Mouse (Mus musculus) liver, embryonic 15.5 days (tissue): ENCODE results near the gene Men1. TPM values are rescaled to one million over a fixed set of nuclear protein-coding genes. Genes with fewer than 3 reads are reported as not detected.

Source experiments
- ATAC-seq: fragments of 200-750 bp; cut with Nextera tagmentation; 2 replicates; pipeline ENCODE4 v1.8.0; 2017; ENCODE audit warnings: moderate number of reproducible peaks, mild to moderate bottlenecking, moderate library complexity; ENCODE audit not compliant: insufficient read depth
- H3K27ac ChIP-seq: fragments of 300-500 bp; sonication (generic); replicated peaks from 2 replicates; pipeline ENCODE4 v1.5.1; 2015; ENCODE audit warnings: mild to moderate bottlenecking, inconsistent platforms
- H3K27me3 ChIP-seq: fragments of 300-500 bp; sonication (generic); 2 replicates; pipeline ENCODE4 v1.6.1; 2015; ENCODE audit warnings: mild to moderate bottlenecking, inconsistent platforms
- H3K36me3 ChIP-seq: fragments of 300-500 bp; sonication (generic); replicated peaks from 2 replicates; pipeline ENCODE4 v1.6.1; 2015; ENCODE audit warnings: moderate library complexity, mild to moderate bottlenecking, inconsistent platforms
- H3K4me1 ChIP-seq: fragments of 300-500 bp; sonication (generic); replicated peaks from 2 replicates; pipeline ENCODE4 v1.6.1; 2015; ENCODE audit warnings: inconsistent platforms
- H3K4me2 ChIP-seq: fragments of 300-500 bp; sonication (generic); 2 replicates; pipeline ENCODE4 v1.6.1; 2015; ENCODE audit warnings: moderate library complexity, mild to moderate bottlenecking, inconsistent platforms
- H3K4me3 ChIP-seq: fragments of 300-500 bp; sonication (generic); replicated peaks from 2 replicates; pipeline ENCODE4 v1.5.1; 2015; ENCODE audit warnings: mild to moderate bottlenecking, inconsistent platforms
- H3K9ac ChIP-seq: fragments of 300-500 bp; sonication (generic); 2 replicates; pipeline ENCODE4 v1.6.1; 2015; ENCODE audit warnings: moderate library complexity, mild to moderate bottlenecking, inconsistent platforms
- H3K9me3 ChIP-seq: fragments of 300-500 bp; sonication (generic); replicated peaks from 2 replicates; pipeline ENCODE4 v1.6.1; 2016; ENCODE audit warnings: inconsistent platforms
- WGBS: fragments of 180-500 bp; shearing (Covaris S2); methylation state at CpG from one replicate; pipeline ENCODE4 v1.1.7; 2015; ENCODE audit warnings: mixed read lengths; ENCODE audit not compliant: insufficient replicate concordance; 5-methylcytosine and 5-hydroxymethylcytosine counted together
- polyA plus RNA-seq: library from polyadenylated mRNA; unstranded; fragments of >200 nt; fragmentation: Nextera tagmentation; extraction: Ambion mirVana; gene quantifications from 2 replicates; pipeline ENCODE4 v1.2.1, GENCODE M21; 2015

Men1 gene
- polyA plus RNA-seq, 1 experiment from 2014 or later = 25.1 TPM

GRCm38 (mm10) chr19:6373539-6374400 lies 39.0 kb downstream of the Men1 start:
- ATAC-seq = 0 out of 2 replicates have a peak, but pooled peaks have one; percentile 16

DNA sequence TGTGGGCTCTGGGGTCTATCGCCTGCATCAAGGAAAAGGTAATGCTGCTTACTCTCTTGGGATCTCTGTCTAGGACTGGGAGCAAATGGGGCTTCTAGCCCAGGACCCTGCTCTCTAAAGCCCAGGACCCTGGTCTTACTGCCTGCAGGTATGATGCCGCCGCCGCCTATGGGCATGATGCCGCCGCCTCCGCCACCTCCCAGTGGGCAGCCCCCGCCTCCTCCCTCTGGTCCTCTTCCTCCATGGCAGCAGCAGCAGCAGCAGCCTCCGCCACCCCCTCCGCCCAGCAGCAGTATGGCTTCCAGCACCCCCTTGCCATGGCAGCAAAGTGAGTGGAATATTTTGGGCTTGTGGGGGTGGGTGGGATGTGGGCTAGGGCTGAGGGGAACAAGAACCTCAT lies 39.8 kb downstream of the Men1 start:
- no peaks in the 10 kb centered on the region for H3K27me3 ChIP-seq
- WGBS = 97% methylated on average over 10 of the region's 10 CpGs
- no peak overlapping the region for H3K4me2 ChIP-seq
- no peaks in the 10 kb centered on the region for H3K9me3 ChIP-seq
- H3K9ac ChIP-seq = no peak overlapping the region
- H3K27ac ChIP-seq = no peak overlapping the region
- H3K36me3 ChIP-seq = peaks cover 99% of the 10 kb centered on the region
- ATAC-seq = no peak
- H3K4me3 ChIP-seq = no peak overlapping the region
- no peaks in the 10 kb centered on the region for H3K4me1 ChIP-seq

More at GRCm38 (mm10) chr19:6373539-6374400, 39.0 kb downstream of the Men1 start:
- H3K4me3 ChIP-seq = no peak overlapping the region
- WGBS = 60% methylated on average over 12 of the region's 12 CpGs
- no peak overlapping the region for H3K27ac ChIP-seq
- H3K4me2 ChIP-seq = no peak overlapping the region
- no peaks in the 10 kb centered on the region for H3K4me1 ChIP-seq
- no peaks in the 10 kb centered on the region for H3K27me3 ChIP-seq
- H3K9me3 ChIP-seq = no peaks in the 10 kb centered on the region
- no peak overlapping the region for H3K9ac ChIP-seq
- H3K36me3 ChIP-seq = peaks cover 99% of the 10 kb centered on the region

GRCm38 (mm10) chr19:6375423-6376254 lies 40.9 kb downstream of the Men1 start:
- Histone ChIP-seq H3K9me3 (no peaks in the 10 kb centered on the region), H3K9ac (no peak overlapping the region), H3K36me3 (peaks cover 97% of the 10 kb centered on the region), H3K27ac (no peak overlapping the region), H3K4me2 (no peak overlapping the region), H3K4me3 (no peak overlapping the region), H3K4me1 (no peaks in the 10 kb centered on the region), H3K27me3 (no peaks in the 10 kb centered on the region)
- 91% methylated on average over 42 of the region's 42 CpGs for WGBS
- no peak for ATAC-seq

GRCm38 (mm10) chr19:6376255-6376564 lies 41.4 kb downstream of the Men1 start:
- Histone ChIP-seq H3K27me3 (no peaks in the 10 kb centered on the region), H3K9ac (no peak overlapping the region), H3K9me3 (no peaks in the 10 kb centered on the region), H3K27ac (no peak overlapping the region), H3K4me3 (no peak overlapping the region), H3K4me2 (no peak overlapping the region), H3K4me1 (no peaks in the 10 kb centered on the region), H3K36me3 (peaks cover 93% of the 10 kb centered on the region)
- ATAC-seq = no peak
- 80% methylated on average over 14 of the region's 14 CpGs for WGBS

GRCm38 (mm10) chr19:6376643-6377042 lies 41.9 kb downstream of the Men1 start:
- no peak for ATAC-seq

GRCm38 (mm10) chr19:6377327-6378040 lies 42.7 kb downstream of the Men1 start:
- Histone ChIP-seq H3K27ac (no peak overlapping the region), H3K36me3 (peaks cover 80% of the 10 kb centered on the region), H3K4me3 (no peak overlapping the region), H3K4me2 (no peak overlapping the region), H3K9ac (no peak overlapping the region), H3K9me3 (no peaks in the 10 kb centered on the region), H3K27me3 (no peaks in the 10 kb centered on the region), H3K4me1 (no peaks in the 10 kb centered on the region)
- ATAC-seq = no peak
- 85% methylated on average over 11 of the region's 11 CpGs for WGBS

More at GRCm38 (mm10) chr19:6376643-6377042, 41.9 kb downstream of the Men1 start:
- Histone ChIP-seq H3K27ac (no peak overlapping the region), H3K27me3 (no peaks in the 10 kb centered on the region), H3K4me1 (no peaks in the 10 kb centered on the region), H3K36me3 (peaks cover 89% of the 10 kb centered on the region), H3K4me3 (no peak overlapping the region), H3K9me3 (no peaks in the 10 kb centered on the region), H3K9ac (no peak overlapping the region), H3K4me2 (no peak overlapping the region)
- 79% methylated on average over 2 of the region's 2 CpGs for WGBS

DNA sequence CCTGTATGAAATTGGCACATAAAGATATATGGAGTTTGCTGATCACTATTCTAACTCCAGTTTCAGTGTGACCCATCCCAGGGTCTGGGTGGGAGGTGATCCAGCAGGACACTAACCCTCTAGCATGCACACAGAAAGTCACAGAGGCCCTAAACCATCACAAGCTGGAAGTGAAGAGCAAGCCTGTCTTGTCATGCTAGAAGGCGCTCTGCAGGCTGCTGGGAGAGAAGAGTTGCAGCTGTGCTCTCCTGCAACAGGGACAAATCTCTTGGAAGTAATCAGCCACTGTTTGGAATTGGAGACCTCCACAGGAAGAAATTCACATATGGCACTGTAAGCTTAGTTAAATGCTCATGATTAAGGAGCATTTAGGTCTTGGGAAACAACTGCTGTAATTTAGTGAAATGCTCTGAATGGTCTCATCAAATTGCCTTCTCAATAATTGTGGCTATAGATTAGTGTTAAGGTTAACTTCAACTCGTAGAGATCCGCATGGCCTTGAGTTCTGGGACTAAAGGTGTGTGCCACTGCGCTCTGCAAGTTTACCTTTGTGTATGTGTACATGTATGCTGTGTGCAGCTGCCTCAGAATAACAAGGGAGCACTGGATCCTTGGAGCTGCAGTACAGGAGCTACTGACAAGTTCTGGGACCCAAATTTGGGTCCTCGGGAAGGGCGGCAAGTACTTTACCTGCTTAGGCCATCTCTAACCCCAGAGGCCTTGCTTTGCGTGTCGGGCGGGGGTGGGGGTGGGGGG lies 45.8 kb downstream of the Men1 start:
- H3K9ac ChIP-seq = no peak overlapping the region
- H3K36me3 ChIP-seq = peaks cover 49% of the 10 kb centered on the region
- H3K4me1 ChIP-seq = no peaks in the 10 kb centered on the region
- H3K4me3 ChIP-seq = no peak overlapping the region
- no peaks in the 10 kb centered on the region for H3K9me3 ChIP-seq
- H3K4me2 ChIP-seq = no peak overlapping the region
- 84% methylated on average over 9 of the region's 9 CpGs for WGBS
- H3K27me3 ChIP-seq = no peaks in the 10 kb centered on the region
- H3K27ac ChIP-seq = no peak overlapping the region
- no peak for ATAC-seq

DNA sequence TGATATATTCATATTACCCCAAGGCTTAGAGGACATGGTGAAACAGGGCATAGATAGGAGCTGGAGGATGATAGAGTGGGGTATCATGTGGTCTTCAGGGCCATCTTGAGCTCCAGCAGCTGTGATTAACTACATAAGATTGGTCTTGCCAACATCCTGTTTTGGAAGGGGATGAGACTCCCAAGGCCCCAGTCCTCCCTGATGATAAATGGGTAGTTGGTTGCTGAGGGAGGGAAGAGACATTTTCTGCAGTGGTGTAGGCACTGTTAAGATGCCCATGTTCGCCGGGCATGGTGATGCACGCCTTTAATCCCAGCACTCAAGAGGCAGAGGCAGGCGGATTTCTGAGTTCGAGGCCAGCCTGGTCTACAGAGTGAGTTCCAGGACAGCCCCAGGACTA lies 46.5 kb downstream of the Men1 start:
- WGBS = 93% methylated on average over 5 of the region's 5 CpGs
- Histone ChIP-seq H3K27me3 (no peaks in the 10 kb centered on the region), H3K27ac (no peak overlapping the region), H3K4me3 (no peak overlapping the region), H3K36me3 (peaks cover 43% of the 10 kb centered on the region), H3K4me2 (no peak overlapping the region), H3K9ac (no peak overlapping the region), H3K4me1 (no peaks in the 10 kb centered on the region), H3K9me3 (no peaks in the 10 kb centered on the region)
- ATAC-seq = no peak

DNA sequence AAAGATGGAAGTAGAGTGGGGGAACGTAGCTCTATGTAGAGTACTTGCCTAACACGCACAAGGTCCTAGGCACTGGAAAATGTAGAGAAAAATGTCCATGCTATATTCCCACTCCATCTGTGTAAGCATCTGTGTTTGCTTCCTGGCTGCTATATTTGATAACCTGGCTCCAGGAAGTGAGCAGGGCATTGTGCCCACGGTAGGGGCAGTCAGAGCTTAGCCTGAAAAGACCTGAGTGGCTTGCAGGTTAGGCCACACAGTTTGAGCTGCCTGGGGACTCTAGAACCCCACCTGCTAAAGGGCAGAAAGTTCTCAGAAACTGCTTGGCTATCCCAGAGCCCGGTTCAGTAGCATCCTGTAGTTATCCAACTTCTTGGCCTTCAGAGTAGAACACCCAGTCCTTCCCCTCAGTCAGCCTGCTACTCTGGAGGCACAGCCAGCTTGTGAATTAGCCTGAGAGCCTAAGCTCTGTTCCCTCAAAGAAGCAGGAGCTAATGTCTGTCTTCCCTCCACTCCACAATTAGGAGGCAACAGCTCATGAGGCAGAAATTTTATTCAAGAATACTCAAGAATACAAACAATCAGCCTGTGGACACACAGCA lies 47.6 kb downstream of the Men1 start:
- Histone ChIP-seq H3K9ac (no peak overlapping the region), H3K4me3 (no peak overlapping the region), H3K27ac (no peak overlapping the region), H3K36me3 (peaks cover 31% of the 10 kb centered on the region), H3K27me3 (no peaks in the 10 kb centered on the region), H3K9me3 (no peaks in the 10 kb centered on the region), H3K4me2 (no peak overlapping the region), H3K4me1 (no peaks in the 10 kb centered on the region)
- no peak for ATAC-seq
- 46% methylated on average over 4 of the region's 4 CpGs for WGBS

DNA sequence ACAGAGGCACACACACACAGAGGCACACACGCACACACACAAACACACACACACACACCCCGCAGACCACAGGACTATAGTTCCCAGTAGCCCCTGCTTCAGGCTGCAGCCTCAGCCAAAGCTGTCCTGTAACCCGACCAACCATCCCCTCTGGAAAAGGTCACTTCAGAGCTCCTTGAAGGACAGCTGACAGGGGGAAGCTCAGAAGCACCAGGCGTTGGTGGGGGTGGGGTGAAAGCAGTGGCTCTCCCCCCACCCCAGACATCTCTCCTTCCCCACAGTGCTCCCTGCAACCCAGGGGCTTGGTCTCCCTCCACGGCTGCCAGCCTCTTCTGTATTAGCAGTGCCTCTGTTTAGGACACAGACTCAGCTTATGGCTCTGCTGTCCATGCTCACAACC lies 48.7 kb downstream of the Men1 start:
- H3K36me3 ChIP-seq = peaks cover 20% of the 10 kb centered on the region
- no peak overlapping the region for H3K4me2 ChIP-seq
- H3K4me1 ChIP-seq = no peaks in the 10 kb centered on the region
- no peaks in the 10 kb centered on the region for H3K9me3 ChIP-seq
- H3K4me3 ChIP-seq = no peak overlapping the region
- H3K27ac ChIP-seq = no peak overlapping the region
- H3K27me3 ChIP-seq = 0 out of 2 replicates have a peak, but pooled peaks cover 3% of the 10 kb centered on the region
- ATAC-seq = no peak
- WGBS = 30% methylated on average over 5 of the region's 5 CpGs
- no peak overlapping the region for H3K9ac ChIP-seq
